Mouse (Mus musculus) cerebellum, adult 9-10 months (tissue): ENCODE measurements at regions not wholly inside any gene's neighbourhood (a gene's known extent, or its start where the extent isn't known, plus 50 kb on each side); places are given as distances from the start of the nearest gene placed in this dataset.

Experiments used
- DNase-seq: peaks from one replicate; pipeline ENCODE4 v3.0.0; 2022

- DNase-seq = no peak
Measured at GRCm38 (mm10) chrX:11926868-11927535, 233.2 kb downstream of the Bcor start.

GRCm38 (mm10) chrX:11929448-11929847 is 230.7 kb downstream of the Bcor start:
- DNase-seq = no peak

- no peak for DNase-seq
Measured at GRCm38 (mm10) chrX:11931432-11931831, 228.7 kb downstream of the Bcor start.

- peak; percentile 24 for DNase-seq
Measured at GRCm38 (mm10) chrX:11935337-11935736, 224.8 kb downstream of the Bcor start.

- DNase-seq = no peak
Measured at GRCm38 (mm10) chrX:11940246-11940645, 219.9 kb downstream of the Bcor start.

- no peak for DNase-seq
Measured at GRCm38 (mm10) chrX:11943367-11943766, 216.8 kb downstream of the Bcor start.

GRCm38 (mm10) chrX:11944574-11944973 is 215.6 kb downstream of the Bcor start:
- no peak for DNase-seq

- DNase-seq = no peak
Measured at GRCm38 (mm10) chrX:11945280-11945679, 214.9 kb downstream of the Bcor start.

- no peak for DNase-seq
Measured at GRCm38 (mm10) chrX:11952193-11952592, 208.0 kb downstream of the Bcor start.

GRCm38 (mm10) chrX:11956194-11956593 is 204.0 kb downstream of the Bcor start:
- DNase-seq = no peak

GRCm38 (mm10) chrX:11957011-11957410 is 203.1 kb downstream of the Bcor start:
- DNase-seq = no peak

GRCm38 (mm10) chrX:11959871-11960552 is 200.1 kb downstream of the Bcor start:
- no peak for DNase-seq

GRCm38 (mm10) chrX:11961350-11961749 is 198.8 kb downstream of the Bcor start:
- no peak for DNase-seq

GRCm38 (mm10) chrX:11964428-11964827 is 195.7 kb downstream of the Bcor start:
- DNase-seq = no peak

GRCm38 (mm10) chrX:11978679-11979078 is 181.5 kb downstream of the Bcor start:
- no peak for DNase-seq

GRCm38 (mm10) chrX:11983276-11983675 is 176.9 kb downstream of the Bcor start:
- no peak for DNase-seq
